Mouse (Mus musculus) forebrain, embryonic 14.5 days (tissue): ENCODE measurements around the gene Rhcg. TPM values are rescaled to one million over a fixed set of nuclear protein-coding genes. Genes with fewer than 3 reads are reported as not detected.

Source experiments
- ATAC-seq: fragments of 200-750 bp; cut with Nextera tagmentation; 2 replicates; pipeline ENCODE4 v1.8.0; 2017; ENCODE audit warnings: mild to moderate bottlenecking, moderate library complexity
- DNase-seq: peaks from one replicate; pipeline ENCODE4 v3.0.0-alpha.2; 2015; ENCODE audit warnings: low spot score
- H3K27ac ChIP-seq: fragments of 300-500 bp; sonication (generic); 2 replicates; pipeline ENCODE4 v1.5.1; 2014; ENCODE audit warnings: low read depth, mild to moderate bottlenecking, control low read depth, low read length, moderate library complexity
- H3K27me3 ChIP-seq: fragments of 300-500 bp; sonication (generic); replicated peaks from 2 replicates; pipeline ENCODE4 v1.6.1; 2014; ENCODE audit warnings: low read length, control low read depth, mixed read lengths; ENCODE audit not compliant: control insufficient read depth, insufficient read depth
- H3K36me3 ChIP-seq: fragments of 300-500 bp; sonication (generic); 2 replicates; pipeline ENCODE4 v1.6.1; 2014; ENCODE audit warnings: low read length, control low read depth; ENCODE audit not compliant: control insufficient read depth, insufficient read depth
- H3K4me1 ChIP-seq: fragments of 300-500 bp; sonication (generic); 2 replicates; pipeline ENCODE4 v1.6.1; 2014; ENCODE audit warnings: antibody characterized with exemption, low read length, control low read depth; ENCODE audit not compliant: control insufficient read depth, insufficient read depth
- H3K4me2 ChIP-seq: fragments of 300-500 bp; sonication (generic); 2 replicates; pipeline ENCODE4 v1.6.1; 2014; ENCODE audit warnings: mild to moderate bottlenecking, control low read depth, low read length
- H3K4me3 ChIP-seq: fragments of 300-500 bp; sonication (generic); 2 replicates; pipeline ENCODE4 v1.5.1; 2014; ENCODE audit warnings: low read depth, low read length, control low read depth
- H3K9ac ChIP-seq: fragments of 300-500 bp; sonication (generic); 2 replicates; pipeline ENCODE4 v1.6.1; 2014; ENCODE audit warnings: mild to moderate bottlenecking, low read length, control low read depth, moderate library complexity
- H3K9me3 ChIP-seq: fragments of 300-500 bp; sonication (generic); replicated peaks from 2 replicates; pipeline ENCODE4 v1.6.1; 2016; ENCODE audit warnings: low read length, control low read depth, mixed read lengths; ENCODE audit not compliant: control insufficient read depth
- WGBS: fragments of 180-500 bp; shearing (Covaris S2); extraction: QIAGEN DNeasy Blood & Tissue Kit; methylation state at CpG from one replicate; pipeline ENCODE4 v1.1.7; 2014; 5-methylcytosine and 5-hydroxymethylcytosine counted together
- polyA plus RNA-seq: library from polyadenylated mRNA; unstranded; fragments of >200 nt; fragmentation: Nextera tagmentation; extraction: Ambion mirVana; gene quantifications from 2 replicates; pipeline ENCODE4 v1.2.1, GENCODE M21; 2014

Gene Rhcg
- polyA plus RNA-seq, result 1.6 and 4.2 TPM in 2 replicates

GRCm38 (mm10) chr7:79617418-79617817 lies at the start of gene Rhcg:
TSS of gene Rhcg (minus strand) at chr7:79617657.
- ATAC-seq (no peak), DNase-seq (no peak)
- Histone ChIP-seq H3K27me3 (peaks cover 21% of the 10 kb centered on the region), H3K4me3 (0 out of 2 replicates have a peak within 1 kb of the TSS, but pooled peaks have one; percentile 4), H3K4me1 (no peaks in the 10 kb centered on the region), H3K27ac (no peak within 1 kb of the TSS), H3K9me3 (no peaks in the 10 kb centered on the region), H3K9ac (no peak within 1 kb of the TSS), H3K36me3 (no peaks in the 10 kb centered on the region), H3K4me2 (peak within 1 kb of the TSS; percentile 37)
- WGBS, result 8% methylated on average over 33 of the region's 33 CpGs

GRCm38 (mm10) chr7:79666690-79667089 lies 49.2 kb upstream of the Rhcg start:
- H3K9ac ChIP-seq, result no peak overlapping the region
- DNase-seq (no peak), ATAC-seq (no peak)
- H3K36me3 ChIP-seq, result peaks cover 45% of the 10 kb centered on the region
- no peak overlapping the region for H3K4me2 ChIP-seq
- no peaks in the 10 kb centered on the region for H3K9me3 ChIP-seq
- H3K4me1 ChIP-seq, result 0 out of 2 replicates have a peak, but pooled peaks cover 6% of the 10 kb centered on the region
- H3K27ac ChIP-seq, result no peak overlapping the region
- H3K4me3 ChIP-seq, result no peak overlapping the region
- no peaks in the 10 kb centered on the region for H3K27me3 ChIP-seq

- peak overlapping the region; percentile 80 for H3K9ac ChIP-seq
- peak overlapping the region; percentile 91 for H3K4me3 ChIP-seq
- H3K27me3 ChIP-seq, result no peaks in the 10 kb centered on the region
- H3K9me3 ChIP-seq, result no peaks in the 10 kb centered on the region
- H3K36me3 ChIP-seq, result 0 out of 2 replicates have a peak, but pooled peaks cover 5% of the 10 kb centered on the region
- ATAC-seq (no peak), DNase-seq (no peak)
- H3K4me1 ChIP-seq, result 0 out of 2 replicates have a peak, but pooled peaks cover 14% of the 10 kb centered on the region
- WGBS, result 10% methylated on average over 5 of the region's 5 CpGs
- no peak overlapping the region for H3K27ac ChIP-seq
- peak overlapping the region; percentile 97 for H3K4me2 ChIP-seq
Measured at GRCm38 (mm10) chr7:79661253-79661890, 43.9 kb upstream of the Rhcg start.

- DNase-seq (no peak), ATAC-seq (peak; percentile 19)
- under 1% methylated on average over 71 of the region's 73 CpGs for WGBS
Measured at GRCm38 (mm10) chr7:79660291-79661150, 43.1 kb upstream of the Rhcg start.

GRCm38 (mm10) chr7:79659578-79660290 lies 42.3 kb upstream of the Rhcg start, which contains the start of gene Ticrr:
TSS of gene Ticrr (plus strand) at chr7:79660196.
- H3K36me3 ChIP-seq, result no peaks in the 10 kb centered on the region
- H3K9ac ChIP-seq, result peak within 1 kb of the TSS; percentile 80
- peak within 1 kb of the TSS; percentile 91 for H3K4me3 ChIP-seq
- ATAC-seq (peak; percentile 100), DNase-seq (peak; percentile 99)
- H3K27me3 ChIP-seq, result no peaks in the 10 kb centered on the region
- peak within 1 kb of the TSS; percentile 97 for H3K4me2 ChIP-seq
- WGBS, result under 1% methylated on average over 39 of the region's 39 CpGs
- no peak within 1 kb of the TSS for H3K27ac ChIP-seq
- no peaks in the 10 kb centered on the region for H3K9me3 ChIP-seq
- H3K4me1 ChIP-seq, result 0 out of 2 replicates have a peak, but pooled peaks cover 14% of the 10 kb centered on the region

More at GRCm38 (mm10) chr7:79660291-79661150, 43.1 kb upstream of the Rhcg start:
- Histone ChIP-seq H3K4me3 (peak overlapping the region; percentile 91), H3K9me3 (no peaks in the 10 kb centered on the region), H3K27me3 (no peaks in the 10 kb centered on the region), H3K4me1 (0 out of 2 replicates have a peak, but pooled peaks cover 14% of the 10 kb centered on the region), H3K9ac (peak overlapping the region; percentile 80), H3K27ac (no peak overlapping the region), H3K36me3 (0 out of 2 replicates have a peak, but pooled peaks cover under 1% of the 10 kb centered on the region), H3K4me2 (peak overlapping the region; percentile 97)

- no peaks in the 10 kb centered on the region for H3K27me3 ChIP-seq
- no peak overlapping the region for H3K4me3 ChIP-seq
- DNase-seq (no peak), ATAC-seq (no peak)
- 0 out of 2 replicates have a peak, but pooled peaks cover 3% of the 10 kb centered on the region for H3K4me1 ChIP-seq
- H3K27ac ChIP-seq, result no peak overlapping the region
- no peak overlapping the region for H3K9ac ChIP-seq
- H3K4me2 ChIP-seq, result no peak overlapping the region
- H3K9me3 ChIP-seq, result no peaks in the 10 kb centered on the region
- no peaks in the 10 kb centered on the region for H3K36me3 ChIP-seq
- 10% methylated on average over 1 of the region's 1 CpGs for WGBS
Measured at GRCm38 (mm10) chr7:79654586-79654985, 37.1 kb upstream of the Rhcg start.

GRCm38 (mm10) chr7:79654185-79654584 lies 36.7 kb upstream of the Rhcg start:
- H3K4me3 ChIP-seq, result no peak overlapping the region
- no peak overlapping the region for H3K4me2 ChIP-seq
- H3K27me3 ChIP-seq, result no peaks in the 10 kb centered on the region
- H3K9ac ChIP-seq, result no peak overlapping the region
- H3K9me3 ChIP-seq, result no peaks in the 10 kb centered on the region
- no peak overlapping the region for H3K27ac ChIP-seq
- 58% methylated on average over 1 of the region's 1 CpGs for WGBS
- no peaks in the 10 kb centered on the region for H3K4me1 ChIP-seq
- H3K36me3 ChIP-seq, result no peaks in the 10 kb centered on the region
- DNase-seq (no peak), ATAC-seq (no peak)

- DNase-seq, result peak; percentile 75
- H3K27me3 ChIP-seq, result no peaks in the 10 kb centered on the region
- WGBS, result 10% methylated on average over 3 of the region's 3 CpGs
Measured at GRCm38 (mm10) chr7:79649005-79649404, 31.5 kb upstream of the Rhcg start.

More at GRCm38 (mm10) chr7:79649005-79649404, 31.5 kb upstream of the Rhcg start:
- no peak overlapping the region for H3K4me3 ChIP-seq
- no peak overlapping the region for H3K27ac ChIP-seq
- ATAC-seq, result no peak
- H3K36me3 ChIP-seq, result no peaks in the 10 kb centered on the region
- H3K4me2 ChIP-seq, result no peak overlapping the region
- H3K9me3 ChIP-seq, result no peaks in the 10 kb centered on the region
- H3K4me1 ChIP-seq, result no peaks in the 10 kb centered on the region
- no peak overlapping the region for H3K9ac ChIP-seq
